Mouse (Mus musculus): ENCODE results near the gene Spib.

The Spib gene

DNA sequence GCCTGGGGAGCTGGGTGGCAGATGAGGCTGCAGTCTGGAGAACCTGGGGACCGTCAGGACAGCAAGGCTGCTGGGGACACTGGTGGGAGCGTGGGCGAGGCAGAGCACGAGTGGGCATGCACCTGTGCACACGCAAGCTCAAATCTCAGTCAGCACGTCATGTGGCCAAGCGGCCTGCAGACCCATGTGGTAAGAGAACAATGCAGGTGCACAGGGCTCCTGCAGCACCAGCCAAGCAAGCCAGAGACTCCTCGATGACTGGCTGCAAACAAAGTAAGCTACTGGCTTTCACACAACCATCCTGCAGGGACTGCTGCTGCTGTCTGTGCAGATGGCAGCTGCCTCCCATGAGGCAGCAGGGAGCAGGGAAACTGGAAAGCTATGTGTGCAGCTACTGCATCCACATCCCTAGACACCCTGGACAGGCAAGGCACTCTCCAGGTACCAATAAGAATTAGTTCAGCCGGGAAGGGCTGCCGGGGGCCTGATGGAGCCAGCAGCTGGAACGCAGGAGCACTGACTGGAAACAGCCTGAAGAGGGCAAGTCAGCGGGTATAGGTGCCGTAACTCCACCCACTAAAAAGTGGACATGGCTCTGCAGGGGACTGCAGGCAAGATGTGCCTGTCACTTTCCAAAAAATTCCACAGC is 44.8 kb downstream of the Spib start:
- DNase-seq (ENCODE audit: low spot score), result no peak

DNA sequence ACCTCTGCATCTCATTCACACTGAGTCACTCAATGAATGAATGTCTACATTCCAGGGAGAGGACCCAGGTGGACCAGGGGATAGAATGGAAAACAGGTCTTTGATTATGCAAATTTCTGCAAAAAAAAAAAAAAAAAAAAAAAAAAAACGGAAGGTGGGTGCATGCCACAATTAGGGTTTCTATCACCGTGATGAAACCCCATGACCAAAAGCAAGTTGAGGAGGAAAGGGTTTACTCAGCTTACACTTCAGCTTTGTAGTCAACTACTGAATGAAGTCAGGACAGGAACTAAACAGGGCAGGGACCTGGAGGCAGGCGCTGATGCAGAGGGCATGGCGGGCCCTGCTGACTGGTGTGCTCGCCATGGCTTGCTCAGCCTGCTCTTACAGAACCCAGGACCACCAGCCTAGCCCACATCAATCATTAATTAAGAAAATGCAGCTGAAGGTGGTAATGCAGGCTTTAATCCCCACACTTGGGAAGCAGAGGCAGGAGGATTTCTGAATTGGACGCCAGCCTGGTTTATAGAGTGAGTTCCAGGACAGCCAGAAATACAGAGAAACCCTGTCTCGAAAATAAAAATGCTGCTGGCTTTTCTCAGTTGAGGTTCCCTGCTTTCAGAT is 46.2 kb downstream of the Spib start:
- DNase-seq (ENCODE audit: low spot score), result no peak

DNA sequence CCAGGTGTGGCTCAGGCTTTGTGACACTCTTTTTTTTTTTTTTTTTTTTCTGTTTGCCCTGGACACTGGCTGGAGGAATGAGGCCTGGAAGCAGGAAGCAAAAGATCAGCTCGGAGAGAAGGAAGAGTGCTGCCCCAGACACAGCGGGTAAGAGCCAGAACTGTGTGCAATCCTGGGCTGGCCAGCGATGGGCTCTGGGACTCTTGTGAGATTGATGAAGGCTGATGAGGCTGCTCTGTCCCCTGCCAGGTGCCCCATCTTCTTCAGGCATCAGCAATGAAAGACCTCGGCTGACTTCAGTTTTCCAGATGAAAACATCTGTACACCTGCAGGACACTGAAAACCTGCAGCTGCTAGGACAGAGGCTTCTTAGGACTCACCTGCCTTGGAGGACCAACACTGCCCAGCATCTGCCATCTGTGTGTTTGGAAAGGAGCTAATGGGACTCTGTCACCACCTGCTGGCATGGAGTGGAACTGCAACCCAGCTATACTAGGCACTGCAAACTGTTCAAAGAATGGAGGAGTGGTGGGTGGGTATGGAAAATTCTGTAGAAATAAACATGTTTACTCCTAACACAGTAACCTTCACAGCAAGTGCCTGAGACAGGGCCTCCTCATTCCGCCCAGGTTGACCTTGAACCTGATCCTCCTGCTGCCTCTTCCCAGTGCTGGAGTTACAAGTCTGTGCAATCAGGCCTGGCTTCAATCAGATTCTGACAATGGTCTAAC is 46.9 kb downstream of the Spib start:
- DNase-seq (ENCODE audit: low spot score), result peak; percentile 75

DNA sequence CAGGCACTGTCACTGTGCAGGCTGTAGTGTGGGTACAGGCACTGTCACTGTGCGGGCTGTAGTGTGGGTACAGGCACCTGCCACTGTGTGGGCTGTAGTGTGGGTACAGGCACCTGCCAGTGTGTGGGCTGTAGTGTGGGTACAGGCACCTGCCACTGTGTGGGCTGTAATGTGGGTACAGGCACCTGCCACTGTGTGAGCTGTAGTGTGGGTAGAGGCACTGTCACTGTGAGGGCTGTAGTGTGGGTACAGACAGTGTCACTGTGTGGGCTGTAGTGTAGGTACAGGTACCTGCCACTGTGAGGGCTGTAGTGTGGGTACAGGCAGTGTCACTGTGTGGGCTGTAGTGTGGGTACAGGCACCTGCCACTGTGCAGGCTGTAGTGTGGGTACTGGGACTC is 47.8 kb downstream of the Spib start:
- DNase-seq (ENCODE audit: low spot score), result no peak

DNA sequence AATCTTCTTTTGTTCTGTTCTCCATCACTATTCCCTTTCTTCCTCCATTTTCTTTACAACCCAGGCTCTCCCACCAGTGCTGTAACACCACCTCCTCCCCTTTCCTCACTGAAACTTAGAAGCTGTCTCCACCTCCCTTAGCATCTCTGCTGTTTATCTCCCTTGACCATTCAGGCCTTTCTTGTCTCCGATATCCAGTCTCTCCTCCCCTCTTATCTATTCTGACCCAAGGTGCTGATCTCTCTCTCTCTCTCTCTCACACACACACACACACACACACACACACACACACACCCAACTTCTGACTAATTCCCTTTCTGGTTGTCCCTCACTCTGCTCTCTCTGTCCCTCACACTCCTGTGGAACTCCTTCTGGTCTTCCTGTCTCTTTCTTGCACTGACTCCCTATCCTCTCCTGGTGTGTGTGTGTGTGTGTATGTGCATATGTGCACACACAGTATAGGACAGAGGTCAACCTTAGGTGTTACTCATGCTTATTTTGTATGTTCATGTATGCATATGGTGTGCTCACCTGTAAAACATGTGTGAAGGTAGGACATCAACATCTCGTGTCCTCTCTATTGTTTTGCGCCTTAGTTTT is 48.9 kb downstream of the Spib start:
- DNase-seq (ENCODE audit: low spot score), result no peak
